Mouse (Mus musculus): ENCODE results near the gene Cntnap5c. TPM values are rescaled to one million over a fixed set of nuclear protein-coding genes. Genes with fewer than 3 reads are reported as not detected.

Cntnap5c gene
- polyA plus RNA-seq, 1 experiment from 2014 or later, result not detected

GRCm38 (mm10) chr17:57999080-57999479 lies 229.7 kb downstream of the Cntnap5c start:
- Histone ChIP-seq H3K36me3 (ENCODE audit: control insufficient read depth, insufficient read depth, low read length) (no peaks in the 10 kb centered on the region), H3K27ac (ENCODE audit: low read length) (no peak overlapping the region), H3K4me2 (ENCODE audit: low read depth, low read length) (no peak overlapping the region), H3K4me1 (replicated peaks; ENCODE audit: control insufficient read depth, insufficient read depth, low read length) (no peaks in the 10 kb centered on the region), H3K9me3 (ENCODE audit: control insufficient read depth, low read length) (no peaks in the 10 kb centered on the region), H3K27me3 (ENCODE audit: control insufficient read depth, insufficient read depth, low read depth, low read length) (no peaks in the 10 kb centered on the region), H3K9ac (ENCODE audit: low read length) (no peak overlapping the region), H3K4me3 (ENCODE audit: low read length) (no peak overlapping the region)
- 60% methylated on average over 2 of the region's 2 CpGs for WGBS
- ATAC-seq (ENCODE audit: low read depth), result no peak

GRCm38 (mm10) chr17:58002845-58003244 lies 233.5 kb downstream of the Cntnap5c start:
- Histone ChIP-seq H3K4me3 (ENCODE audit: low read length) (no peak overlapping the region), H3K9ac (ENCODE audit: low read length) (no peak overlapping the region), H3K4me2 (ENCODE audit: low read depth, low read length) (no peak overlapping the region), H3K36me3 (ENCODE audit: control insufficient read depth, insufficient read depth, low read length) (no peaks in the 10 kb centered on the region), H3K27ac (ENCODE audit: low read length) (no peak overlapping the region), H3K9me3 (ENCODE audit: control insufficient read depth, low read length) (no peaks in the 10 kb centered on the region), H3K27me3 (ENCODE audit: control insufficient read depth, insufficient read depth, low read depth, low read length) (no peaks in the 10 kb centered on the region), H3K4me1 (replicated peaks; ENCODE audit: control insufficient read depth, insufficient read depth, low read length) (no peaks in the 10 kb centered on the region)
- ATAC-seq (ENCODE audit: low read depth), result no peak
- 73% methylated on average over 5 of the region's 5 CpGs for WGBS

GRCm38 (mm10) chr17:58003322-58003721 lies 234.0 kb downstream of the Cntnap5c start:
- H3K9me3 ChIP-seq (ENCODE audit: control insufficient read depth, low read length), result no peaks in the 10 kb centered on the region
- no peaks in the 10 kb centered on the region for H3K27me3 ChIP-seq (ENCODE audit: control insufficient read depth, insufficient read depth, low read depth, low read length)
- H3K9ac ChIP-seq (ENCODE audit: low read length), result no peak overlapping the region
- no peaks in the 10 kb centered on the region for H3K4me1 ChIP-seq (replicated peaks; ENCODE audit: control insufficient read depth, insufficient read depth, low read length)
- ATAC-seq (ENCODE audit: low read depth), result no peak
- H3K27ac ChIP-seq (ENCODE audit: low read length), result no peak overlapping the region
- no peak overlapping the region for H3K4me3 ChIP-seq (ENCODE audit: low read length)
- no peaks in the 10 kb centered on the region for H3K36me3 ChIP-seq (ENCODE audit: control insufficient read depth, insufficient read depth, low read length)
- WGBS, result 84% methylated on average over 1 of the region's 1 CpGs
- no peak overlapping the region for H3K4me2 ChIP-seq (ENCODE audit: low read depth, low read length)

- no peaks in the 10 kb centered on the region for H3K9me3 ChIP-seq (ENCODE audit: control insufficient read depth, low read length)
- WGBS, result 74% methylated on average over 2 of the region's 2 CpGs
- no peaks in the 10 kb centered on the region for H3K27me3 ChIP-seq (ENCODE audit: control insufficient read depth, insufficient read depth, low read depth, low read length)
- H3K9ac ChIP-seq (ENCODE audit: low read length), result no peak overlapping the region
- ATAC-seq (ENCODE audit: low read depth), result no peak
- no peaks in the 10 kb centered on the region for H3K4me1 ChIP-seq (replicated peaks; ENCODE audit: control insufficient read depth, insufficient read depth, low read length)
- no peak overlapping the region for H3K27ac ChIP-seq (ENCODE audit: low read length)
- H3K36me3 ChIP-seq (ENCODE audit: control insufficient read depth, insufficient read depth, low read length), result no peaks in the 10 kb centered on the region
- H3K4me3 ChIP-seq (ENCODE audit: low read length), result no peak overlapping the region
- H3K4me2 ChIP-seq (ENCODE audit: low read depth, low read length), result no peak overlapping the region
Measured at GRCm38 (mm10) chr17:58004491-58004890, 235.1 kb downstream of the Cntnap5c start.

- ATAC-seq (ENCODE audit: low read depth), result peak; percentile 82
- H3K9ac ChIP-seq (ENCODE audit: low read length), result no peak overlapping the region
- no peaks in the 10 kb centered on the region for H3K27me3 ChIP-seq (ENCODE audit: control insufficient read depth, insufficient read depth, low read depth, low read length)
- H3K4me2 ChIP-seq (ENCODE audit: low read depth, low read length), result no peak overlapping the region
- no peaks in the 10 kb centered on the region for H3K36me3 ChIP-seq (ENCODE audit: control insufficient read depth, insufficient read depth, low read length)
- H3K4me3 ChIP-seq (ENCODE audit: low read length), result no peak overlapping the region
- no peak overlapping the region for H3K27ac ChIP-seq (ENCODE audit: low read length)
- H3K4me1 ChIP-seq (replicated peaks; ENCODE audit: control insufficient read depth, insufficient read depth, low read length), result no peaks in the 10 kb centered on the region
- H3K9me3 ChIP-seq (ENCODE audit: control insufficient read depth, low read length), result no peaks in the 10 kb centered on the region
- 58% methylated on average over 2 of the region's 2 CpGs for whole genome bisulfite sequencing
Measured at GRCm38 (mm10) chr17:58041178-58041577, 271.8 kb downstream of the Cntnap5c start.

- H3K4me2 ChIP-seq (ENCODE audit: low read depth, low read length), result no peak overlapping the region
- H3K36me3 ChIP-seq (ENCODE audit: control insufficient read depth, insufficient read depth, low read length), result no peaks in the 10 kb centered on the region
- no peak overlapping the region for H3K9ac ChIP-seq (ENCODE audit: low read length)
- H3K4me3 ChIP-seq (ENCODE audit: low read length), result no peak overlapping the region
- H3K9me3 ChIP-seq (ENCODE audit: control insufficient read depth, low read length), result no peaks in the 10 kb centered on the region
- H3K27me3 ChIP-seq (ENCODE audit: control insufficient read depth, insufficient read depth, low read depth, low read length), result no peaks in the 10 kb centered on the region
- H3K27ac ChIP-seq (ENCODE audit: low read length), result no peak overlapping the region
- no peak for ATAC-seq (ENCODE audit: low read depth)
- H3K4me1 ChIP-seq (replicated peaks; ENCODE audit: control insufficient read depth, insufficient read depth, low read length), result no peaks in the 10 kb centered on the region
Measured at GRCm38 (mm10) chr17:58045149-58045548, 275.8 kb downstream of the Cntnap5c start.

GRCm38 (mm10) chr17:58069912-58070311 lies 300.5 kb downstream of the Cntnap5c start:
- H3K27me3 ChIP-seq (ENCODE audit: control insufficient read depth, insufficient read depth, low read depth, low read length), result no peaks in the 10 kb centered on the region
- H3K4me2 ChIP-seq (ENCODE audit: low read depth, low read length), result no peak overlapping the region
- no peaks in the 10 kb centered on the region for H3K36me3 ChIP-seq (ENCODE audit: control insufficient read depth, insufficient read depth, low read length)
- WGBS, result 75% methylated on average over 7 of the region's 7 CpGs
- H3K27ac ChIP-seq (ENCODE audit: low read length), result no peak overlapping the region
- no peaks in the 10 kb centered on the region for H3K4me1 ChIP-seq (replicated peaks; ENCODE audit: control insufficient read depth, insufficient read depth, low read length)
- H3K4me3 ChIP-seq (ENCODE audit: low read length), result no peak overlapping the region
- H3K9ac ChIP-seq (ENCODE audit: low read length), result no peak overlapping the region
- no peak for ATAC-seq (ENCODE audit: low read depth)
- no peaks in the 10 kb centered on the region for H3K9me3 ChIP-seq (ENCODE audit: control insufficient read depth, low read length)

- Histone ChIP-seq H3K4me1 (replicated peaks; ENCODE audit: control insufficient read depth, insufficient read depth, low read length) (no peaks in the 10 kb centered on the region), H3K9me3 (ENCODE audit: control insufficient read depth, low read length) (no peaks in the 10 kb centered on the region), H3K9ac (ENCODE audit: low read length) (no peak overlapping the region), H3K27ac (ENCODE audit: low read length) (no peak overlapping the region), H3K27me3 (ENCODE audit: control insufficient read depth, insufficient read depth, low read depth, low read length) (no peaks in the 10 kb centered on the region), H3K4me2 (ENCODE audit: low read depth, low read length) (no peak overlapping the region), H3K4me3 (ENCODE audit: low read length) (no peak overlapping the region), H3K36me3 (ENCODE audit: control insufficient read depth, insufficient read depth, low read length) (no peaks in the 10 kb centered on the region)
- no peak for ATAC-seq (ENCODE audit: low read depth)
- 100% methylated on average over 1 of the region's 1 CpGs for WGBS
Measured at GRCm38 (mm10) chr17:58082676-58083075, 313.3 kb downstream of the Cntnap5c start.

- H3K27me3 ChIP-seq (ENCODE audit: control insufficient read depth, insufficient read depth, low read depth, low read length), result no peaks in the 10 kb centered on the region
- no peak overlapping the region for H3K4me3 ChIP-seq (ENCODE audit: low read length)
- 78% methylated on average over 2 of the region's 2 CpGs for WGBS
- H3K9ac ChIP-seq (ENCODE audit: low read length), result no peak overlapping the region
- H3K9me3 ChIP-seq (ENCODE audit: control insufficient read depth, low read length), result no peaks in the 10 kb centered on the region
- H3K4me1 ChIP-seq (replicated peaks; ENCODE audit: control insufficient read depth, insufficient read depth, low read length), result no peaks in the 10 kb centered on the region
- no peak overlapping the region for H3K27ac ChIP-seq (ENCODE audit: low read length)
- no peaks in the 10 kb centered on the region for H3K36me3 ChIP-seq (ENCODE audit: control insufficient read depth, insufficient read depth, low read length)
- no peak overlapping the region for H3K4me2 ChIP-seq (ENCODE audit: low read depth, low read length)
- ATAC-seq (ENCODE audit: low read depth), result no peak
Measured at GRCm38 (mm10) chr17:58104505-58104904, 335.1 kb downstream of the Cntnap5c start.

- H3K4me3 ChIP-seq (ENCODE audit: low read length), result no peak overlapping the region
- H3K4me2 ChIP-seq (ENCODE audit: low read depth, low read length), result no peak overlapping the region
- no peaks in the 10 kb centered on the region for H3K4me1 ChIP-seq (replicated peaks; ENCODE audit: control insufficient read depth, insufficient read depth, low read length)
- H3K36me3 ChIP-seq (ENCODE audit: control insufficient read depth, insufficient read depth, low read length), result no peaks in the 10 kb centered on the region
- no peak overlapping the region for H3K27ac ChIP-seq (ENCODE audit: low read length)
- H3K27me3 ChIP-seq (ENCODE audit: control insufficient read depth, insufficient read depth, low read depth, low read length), result no peaks in the 10 kb centered on the region
- ATAC-seq (ENCODE audit: low read depth), result no peak
- no peak overlapping the region for H3K9ac ChIP-seq (ENCODE audit: low read length)
- WGBS, result 83% methylated on average over 3 of the region's 3 CpGs
- no peaks in the 10 kb centered on the region for H3K9me3 ChIP-seq (ENCODE audit: control insufficient read depth, low read length)
Measured at GRCm38 (mm10) chr17:58107901-58108300, 338.5 kb downstream of the Cntnap5c start.
